Mouse (Mus musculus): ENCODE measurements around the gene Mapt. TPM values are rescaled to one million over a fixed set of nuclear protein-coding genes. Genes with fewer than 3 reads are reported as not detected.

The Mapt gene
- polyA plus RNA-seq, 1 experiment from 2014 or later: 718 TPM

DNA sequence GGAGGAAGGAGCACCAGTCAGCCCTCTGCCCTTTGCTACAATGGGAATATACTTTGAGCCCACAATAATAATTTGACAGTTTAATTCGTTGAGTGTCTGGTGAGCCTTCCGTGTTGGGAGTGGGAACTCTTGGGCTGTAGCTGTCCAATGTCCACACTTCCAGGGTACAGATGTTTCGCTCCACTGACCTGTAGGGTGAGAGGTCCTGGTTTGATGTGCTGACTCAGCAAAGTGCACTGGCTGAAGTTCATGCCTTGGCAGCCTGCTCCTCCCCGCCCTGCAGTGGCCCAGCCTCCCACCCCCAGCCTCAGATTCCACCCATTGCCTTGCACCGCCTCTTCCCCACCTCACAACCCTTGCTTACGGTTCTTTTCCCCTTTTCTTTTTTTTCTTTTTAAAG lies 33.5 kb downstream of the Mapt start:
- no peak overlapping the region for H3K27ac ChIP-seq (replicated peaks)
- WGBS: 86% methylated on average over 6 of the region's 6 CpGs
- no peak overlapping the region for H3K4me2 ChIP-seq (replicated peaks)
- H3K36me3 ChIP-seq: no peaks in the 10 kb centered on the region
- no peak for ATAC-seq (replicated peaks)
- no peaks in the 10 kb centered on the region for H3K27me3 ChIP-seq
- no peaks in the 10 kb centered on the region for H3K4me1 ChIP-seq
- H3K4me3 ChIP-seq: no peak overlapping the region
- H3K9ac ChIP-seq (replicated peaks): no peak overlapping the region
- H3K9me3 ChIP-seq: no peaks in the 10 kb centered on the region

DNA sequence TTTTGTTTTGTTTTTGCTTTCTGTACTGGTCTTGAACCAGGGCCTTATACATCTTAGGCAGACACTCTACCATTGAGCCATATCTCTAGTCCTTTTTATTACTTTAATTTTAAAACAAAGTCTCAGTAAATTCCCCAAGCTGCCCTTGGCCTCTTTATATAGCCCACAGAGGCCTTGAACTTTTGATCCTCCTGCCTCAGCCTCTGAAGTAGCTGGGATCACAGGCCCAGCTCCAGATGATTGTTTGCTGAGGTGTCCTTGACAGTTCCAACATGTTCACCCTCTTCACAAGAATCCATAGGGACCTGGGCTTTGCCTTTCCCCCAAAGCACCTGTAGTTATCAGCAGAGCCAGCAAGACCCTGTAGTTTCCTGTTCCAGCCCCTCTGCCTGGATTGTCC lies 34.5 kb downstream of the Mapt start:
- ATAC-seq (replicated peaks): no peak
- no peaks in the 10 kb centered on the region for H3K36me3 ChIP-seq
- H3K4me1 ChIP-seq: no peaks in the 10 kb centered on the region
- no peak overlapping the region for H3K27ac ChIP-seq (replicated peaks)
- H3K9me3 ChIP-seq: no peaks in the 10 kb centered on the region
- no peak overlapping the region for H3K4me3 ChIP-seq
- H3K4me2 ChIP-seq (replicated peaks): no peak overlapping the region
- no peaks in the 10 kb centered on the region for H3K27me3 ChIP-seq
- no peak overlapping the region for H3K9ac ChIP-seq (replicated peaks)

DNA sequence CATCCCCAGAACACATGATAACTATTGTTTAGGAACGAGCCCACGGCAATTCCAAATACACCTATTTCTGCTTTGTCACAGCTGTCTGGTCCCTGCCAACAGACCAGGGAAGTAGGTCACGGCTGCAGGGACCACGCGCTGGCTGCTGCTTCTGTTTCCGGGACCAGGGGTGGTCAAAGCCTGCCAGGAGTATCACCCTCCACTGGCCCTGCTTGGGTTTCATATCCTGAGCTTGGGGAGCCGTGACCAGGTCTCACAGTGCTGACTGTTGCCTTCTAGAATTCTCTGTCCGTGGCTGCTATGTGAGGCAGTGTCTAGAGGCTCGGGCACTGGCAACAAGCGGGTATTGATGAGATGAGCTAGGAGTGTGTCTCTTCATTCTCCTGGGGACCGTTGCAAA lies 36.2 kb downstream of the Mapt start:
- no peak overlapping the region for H3K4me2 ChIP-seq (replicated peaks)
- 87% methylated on average over 11 of the region's 11 CpGs for WGBS
- H3K9ac ChIP-seq (replicated peaks): no peak overlapping the region
- H3K36me3 ChIP-seq: no peaks in the 10 kb centered on the region
- peaks cover 10% of the 10 kb centered on the region for H3K4me1 ChIP-seq
- H3K27me3 ChIP-seq: no peaks in the 10 kb centered on the region
- H3K9me3 ChIP-seq: no peaks in the 10 kb centered on the region
- no peak overlapping the region for H3K4me3 ChIP-seq
- no peak overlapping the region for H3K27ac ChIP-seq (replicated peaks)
- ATAC-seq (replicated peaks): no peak

- Histone ChIP-seq H3K9me3 (no peaks in the 10 kb centered on the region), H3K27ac (replicated peaks) (no peak overlapping the region), H3K4me1 (peaks cover 12% of the 10 kb centered on the region), H3K4me3 (no peak overlapping the region), H3K27me3 (no peaks in the 10 kb centered on the region), H3K4me2 (replicated peaks) (no peak overlapping the region), H3K36me3 (no peaks in the 10 kb centered on the region), H3K9ac (replicated peaks) (no peak overlapping the region)
- WGBS: 68% methylated on average over 9 of the region's 9 CpGs
- ATAC-seq (replicated peaks): no peak
Measured at GRCm38 (mm10) chr11:104269385-104269822, 38.2 kb downstream of the Mapt start.

- no peak overlapping the region for H3K4me3 ChIP-seq
- H3K9ac ChIP-seq (replicated peaks): no peak overlapping the region
- H3K4me2 ChIP-seq (replicated peaks): no peak overlapping the region
- no peak overlapping the region for H3K27ac ChIP-seq (replicated peaks)
- H3K4me1 ChIP-seq: peaks cover 12% of the 10 kb centered on the region
- ATAC-seq (replicated peaks): no peak
- 77% methylated on average over 3 of the region's 3 CpGs for WGBS
- no peaks in the 10 kb centered on the region for H3K9me3 ChIP-seq
- H3K36me3 ChIP-seq: no peaks in the 10 kb centered on the region
- no peaks in the 10 kb centered on the region for H3K27me3 ChIP-seq
Measured at GRCm38 (mm10) chr11:104270452-104270851, 39.3 kb downstream of the Mapt start.

- WGBS: 73% methylated on average over 4 of the region's 4 CpGs
- Histone ChIP-seq H3K9me3 (no peaks in the 10 kb centered on the region), H3K27me3 (no peaks in the 10 kb centered on the region), H3K4me1 (peaks cover 12% of the 10 kb centered on the region), H3K4me2 (replicated peaks) (no peak overlapping the region), H3K27ac (replicated peaks) (no peak overlapping the region), H3K9ac (replicated peaks) (no peak overlapping the region), H3K4me3 (no peak overlapping the region), H3K36me3 (no peaks in the 10 kb centered on the region)
- no peak for ATAC-seq (replicated peaks)
Measured at GRCm38 (mm10) chr11:104270876-104271275, 39.7 kb downstream of the Mapt start.

GRCm38 (mm10) chr11:104271876-104272275 lies 40.7 kb downstream of the Mapt start:
- Histone ChIP-seq H3K36me3 (no peaks in the 10 kb centered on the region), H3K4me2 (replicated peaks) (no peak overlapping the region), H3K4me3 (no peak overlapping the region), H3K4me1 (peaks cover 12% of the 10 kb centered on the region), H3K9ac (replicated peaks) (no peak overlapping the region), H3K27ac (replicated peaks) (peak overlapping the region; percentile 22), H3K27me3 (no peaks in the 10 kb centered on the region), H3K9me3 (no peaks in the 10 kb centered on the region)
- 63% methylated on average over 6 of the region's 6 CpGs for WGBS
- peak; percentile 63 for ATAC-seq (replicated peaks)

- Histone ChIP-seq H3K36me3 (no peaks in the 10 kb centered on the region), H3K4me1 (peaks cover 12% of the 10 kb centered on the region), H3K9ac (replicated peaks) (no peak overlapping the region), H3K27me3 (no peaks in the 10 kb centered on the region), H3K4me2 (replicated peaks) (no peak overlapping the region), H3K9me3 (no peaks in the 10 kb centered on the region), H3K4me3 (no peak overlapping the region), H3K27ac (replicated peaks) (peak overlapping the region; percentile 22)
- ATAC-seq (replicated peaks): peak; percentile 75
- WGBS: 50% methylated on average over 8 of the region's 8 CpGs
Measured at GRCm38 (mm10) chr11:104272352-104272751, 41.2 kb downstream of the Mapt start.

GRCm38 (mm10) chr11:104275765-104276164 lies 44.6 kb downstream of the Mapt start:
- 85% methylated on average over 7 of the region's 7 CpGs for WGBS
- H3K36me3 ChIP-seq: no peaks in the 10 kb centered on the region
- H3K9me3 ChIP-seq: no peaks in the 10 kb centered on the region

DNA sequence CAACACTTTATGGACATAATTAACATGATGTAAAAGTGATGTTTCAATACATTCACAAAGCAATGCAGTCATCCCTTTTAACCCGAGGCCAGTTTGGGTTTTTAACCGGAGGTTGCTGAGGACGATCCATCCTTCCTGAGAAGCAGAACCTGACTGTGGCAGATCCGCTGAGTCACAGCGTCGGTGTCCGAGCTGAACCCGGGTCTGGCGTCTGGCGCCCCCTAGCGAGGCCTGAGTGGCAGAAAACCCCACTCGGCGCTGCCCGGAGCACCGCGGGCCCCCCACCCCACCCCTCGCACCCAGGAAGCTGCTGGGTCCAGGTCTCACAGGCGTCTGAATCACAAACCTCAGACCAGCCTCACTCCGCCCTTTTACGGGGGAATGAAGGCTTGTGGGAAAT lies 47.0 kb downstream of the Mapt start:
- WGBS: 5% methylated on average over 20 of the region's 20 CpGs
- Histone ChIP-seq H3K27ac (replicated peaks) (no peak overlapping the region), H3K9me3 (no peaks in the 10 kb centered on the region), H3K27me3 (no peaks in the 10 kb centered on the region), H3K4me1 (peaks cover 5% of the 10 kb centered on the region; the same call in 1 of the 2 replicates), H3K9ac (replicated peaks) (no peak overlapping the region), H3K4me2 (replicated peaks) (no peak overlapping the region), H3K4me3 (no peak overlapping the region), H3K36me3 (peaks cover 10% of the 10 kb centered on the region)
- ATAC-seq (replicated peaks): no peak; the same call in 1 of the 2 replicates

More at GRCm38 (mm10) chr11:104275765-104276164, 44.6 kb downstream of the Mapt start:
- H3K4me3 ChIP-seq: no peak overlapping the region
- H3K27me3 ChIP-seq: no peaks in the 10 kb centered on the region
- H3K27ac ChIP-seq (replicated peaks): no peak overlapping the region
- no peak overlapping the region for H3K9ac ChIP-seq (replicated peaks)
- ATAC-seq (replicated peaks): no peak
- peaks cover 17% of the 10 kb centered on the region for H3K4me1 ChIP-seq
- H3K4me2 ChIP-seq (replicated peaks): no peak overlapping the region

GRCm38 (mm10) chr11:104279049-104279448 lies 47.9 kb downstream of the Mapt start:
- WGBS: 86% methylated on average over 4 of the region's 4 CpGs
- no peak overlapping the region for H3K4me2 ChIP-seq (replicated peaks)
- H3K9me3 ChIP-seq: no peaks in the 10 kb centered on the region
- peaks cover 5% of the 10 kb centered on the region; the same call in 1 of the 2 replicates for H3K4me1 ChIP-seq
- no peak overlapping the region for H3K27ac ChIP-seq (replicated peaks)
- H3K36me3 ChIP-seq: peaks cover 10% of the 10 kb centered on the region
- ATAC-seq (replicated peaks): no peak
- H3K27me3 ChIP-seq: no peaks in the 10 kb centered on the region
- H3K9ac ChIP-seq (replicated peaks): no peak overlapping the region
- H3K4me3 ChIP-seq: no peak overlapping the region

- no peak overlapping the region for H3K4me3 ChIP-seq
- WGBS: 74% methylated on average over 3 of the region's 3 CpGs
- peaks cover 5% of the 10 kb centered on the region; the same call in 1 of the 2 replicates for H3K4me1 ChIP-seq
- ATAC-seq (replicated peaks): no peak
- no peak overlapping the region for H3K27ac ChIP-seq (replicated peaks)
- peaks cover 10% of the 10 kb centered on the region for H3K36me3 ChIP-seq
- no peak overlapping the region for H3K4me2 ChIP-seq (replicated peaks)
- no peaks in the 10 kb centered on the region for H3K9me3 ChIP-seq
- H3K27me3 ChIP-seq: no peaks in the 10 kb centered on the region
- no peak overlapping the region for H3K9ac ChIP-seq (replicated peaks)
Measured at GRCm38 (mm10) chr11:104279538-104279937, 48.3 kb downstream of the Mapt start.

GRCm38 (mm10) chr11:104281501-104281900 lies 50.3 kb downstream of the Mapt start:
- no peak overlapping the region for H3K4me3 ChIP-seq
- WGBS: 83% methylated on average over 5 of the region's 5 CpGs
- H3K27me3 ChIP-seq: no peaks in the 10 kb centered on the region
- peaks cover 5% of the 10 kb centered on the region; the same call in 1 of the 2 replicates for H3K4me1 ChIP-seq
- no peak overlapping the region for H3K27ac ChIP-seq (replicated peaks)
- no peak overlapping the region for H3K4me2 ChIP-seq (replicated peaks)
- no peaks in the 10 kb centered on the region for H3K9me3 ChIP-seq
- no peak for ATAC-seq (replicated peaks)
- H3K36me3 ChIP-seq: peaks cover 28% of the 10 kb centered on the region
- H3K9ac ChIP-seq (replicated peaks): no peak overlapping the region

Measured in forebrain, embryonic 15.5 days (tissue).